Mouse (Mus musculus) Patski (cell line): ENCODE results near the gene Mpv17l2. TPM values are rescaled to one million over a fixed set of nuclear protein-coding genes. Genes with fewer than 3 reads are reported as not detected.

Experiments used
- ATAC-seq: fragments of 100-300 bp; one replicate; pipeline ENCODE4 v1.8.0; 2021
- CTCF ChIA-PET: fragments of 350-600 bp; sonication (Branson Sonifier 250); formaldehyde crosslinking; loops from one replicate; lab custom pipeline; 2022; ENCODE audit warnings: inconsistent platforms; lab: Charles Lee
- POLR2A ChIA-PET: fragments of 350-600 bp; sonication (Branson Sonifier 250); formaldehyde crosslinking; loops from one replicate; lab custom pipeline; 2022; ENCODE audit warnings: antibody characterized with exemption, inconsistent platforms; lab: Charles Lee
- DNase-seq: peaks from one replicate; pipeline ENCODE4 v3.0.0-alpha.2; 2011; ENCODE audit warnings: low read depth, low spot score
- H3K27me3 ChIP-seq: fragments of 371-371 bp; one replicate; pipeline ENCODE4 v1.5.1; 2021
- CTCF ChIP-seq: fragments of 100-300 bp; IDR thresholded peaks from one replicate; pipeline ENCODE4 v1.5.1; 2021
- in situ Hi-C: fragments of 300-500 bp; cut with MboI; formaldehyde crosslinking; loops from 3 replicates; pipeline ENCODE4 v1.11.1; 2018; ENCODE audit warnings: low pct_unique_long_range_greater_than_20kb, mixed read lengths
- polyA plus RNA-seq: library from polyadenylated mRNA; unstranded; gene quantifications from one replicate; pipeline ENCODE4 v1.2.3, GENCODE M21; 2021

Mpv17l2 gene
- polyA plus RNA-seq, 1 experiment from 2014 or later, result 85.2 TPM

GRCm38 (mm10) chr8:70715086-70715485 lies 45.7 kb downstream of the Mpv17l2 start:
- POLR2A ChIA-PET, result interaction anchor here (1.4 kb wide), 1 partner anchor 124 kb away, joined by 3 read pairs; no protein-coding TSS in a partner anchor
- DNase-seq, result no peak
- TF ChIP-seq CTCF, result no peak

GRCm38 (mm10) chr8:70713991-70714390 lies 46.8 kb downstream of the Mpv17l2 start:
- DNase-seq (no peak), ATAC-seq (no peak)
- in situ Hi-C loops, result loop anchor here (5.0 kb wide), 1 partner anchor 42 kb away; the partner anchor contains the start of gene Lsm4
- no peaks in the 10 kb centered on the region for H3K27me3 ChIP-seq
- ChIA-PET CTCF (no interaction called here), POLR2A (interaction anchor here (1.1 kb wide), 1 partner anchor 10 kb away, joined by 3 read pairs; the partner anchor contains the start of gene Pde4c)
- no peak for TF ChIP-seq CTCF

More at GRCm38 (mm10) chr8:70715086-70715485, 45.7 kb downstream of the Mpv17l2 start:
- no peak for ATAC-seq
- in situ Hi-C loops, result loop anchor here (5.0 kb wide), 1 partner anchor 37 kb away; the partner anchor contains the start of gene Rab3a
- CTCF ChIA-PET, result interaction anchor here (1.2 to 1.5 kb wide), 2 partner anchors 37 to 49 kb away, joined by 3 read pairs; no protein-coding TSS in a partner anchor
- H3K27me3 ChIP-seq, result no peaks in the 10 kb centered on the region

- CTCF ChIA-PET, result interaction anchor here (1.2 kb wide), 1 partner anchor 52 kb away, joined by 6 read pairs; no protein-coding TSS in a partner anchor
- no peak for TF ChIP-seq CTCF
- no peak for DNase-seq
- no peaks in the 10 kb centered on the region for H3K27me3 ChIP-seq
- in situ Hi-C loops, result loop anchor here (5.0 kb wide), 1 partner anchor 39 kb away; the partner anchor contains the start of gene Lsm4
- no peak for ATAC-seq
- POLR2A ChIA-PET, result interaction anchor here (0.8 kb wide), 1 partner anchor 9 kb away, joined by 6 read pairs; no protein-coding TSS in a partner anchor
Observed at GRCm38 (mm10) chr8:70711041-70711440, 49.7 kb downstream of the Mpv17l2 start.

DNA sequence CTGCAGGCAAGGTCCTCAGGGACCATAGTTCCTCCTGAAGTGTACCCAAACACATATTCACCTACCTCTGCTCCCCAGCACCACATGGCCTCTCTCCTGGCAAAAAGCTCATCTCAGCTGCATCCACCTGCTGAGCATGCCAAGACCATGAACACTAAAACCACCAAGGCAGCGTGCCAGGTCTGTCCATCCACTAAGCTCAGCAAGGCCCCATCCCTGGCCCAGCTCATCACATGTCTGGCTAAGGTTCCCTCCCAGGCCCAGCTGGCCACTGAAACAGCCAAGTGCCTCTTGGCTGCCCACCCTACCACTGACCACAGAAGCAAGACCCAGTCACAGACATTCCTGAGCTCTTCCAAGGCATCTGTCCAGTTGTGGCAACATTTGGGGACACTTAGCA lies 50.5 kb downstream of the Mpv17l2 start:
- peak; percentile 91 for DNase-seq
- ATAC-seq, result peak; percentile 22
- ChIA-PET POLR2A (interaction anchor here (0.8 to 1.2 kb wide), 2 partner anchors 8 to 11 kb away, joined by 4 to 6 read pairs; no protein-coding TSS in a partner anchor), CTCF (interaction anchor here (1.0 to 2.1 kb wide), 5 partner anchors 8 to 85 kb away, joined by 3 to 7 read pairs (median 3); partner anchors contain the start of gene Gm3336)
- TF ChIP-seq CTCF, result no peak
- no peaks in the 10 kb centered on the region for H3K27me3 ChIP-seq
- in situ Hi-C loops, result loop anchor here (5.0 kb wide), 1 partner anchor 38 kb away; the partner anchor contains the start of gene Lsm4

- H3K27me3 ChIP-seq, result no peaks in the 10 kb centered on the region
- DNase-seq (no peak), ATAC-seq (no peak)
- no peak for TF ChIP-seq CTCF
- POLR2A ChIA-PET, result interaction anchor here (1.2 kb wide), 1 partner anchor 10 kb away, joined by 4 read pairs; no protein-coding TSS in a partner anchor
- in situ Hi-C loops, result loop anchor here (5.0 kb wide), 1 partner anchor 37 kb away; the partner anchor contains the start of gene Lsm4
- CTCF ChIA-PET, result interaction anchor here (1.0 to 2.1 kb wide), 5 partner anchors 9 to 86 kb away, joined by 3 to 7 read pairs (median 3); partner anchors contain the start of gene Gm3336
Observed at GRCm38 (mm10) chr8:70709794-70710193, 51.0 kb downstream of the Mpv17l2 start.

Other genes starting within 250 kb of the Mpv17l2 start
- 278 TPM for gene Fkbp8, start 233.2 kb downstream of the Mpv17l2 start, polyA plus RNA-seq
- gene Kxd1, start 233.0 kb downstream of the Mpv17l2 start, polyA plus RNA-seq, result 81.4 TPM
- 26.1 TPM for gene Ell, start 221.5 kb downstream of the Mpv17l2 start, polyA plus RNA-seq
- 6.4 TPM for gene Isyna1, start 166.6 kb downstream of the Mpv17l2 start, polyA plus RNA-seq
- gene Ssbp4, start 152.1 kb downstream of the Mpv17l2 start, polyA plus RNA-seq, result 253 TPM
- 0.04 TPM for gene Lrrc25, start 144.8 kb downstream of the Mpv17l2 start, polyA plus RNA-seq
- 354 TPM for gene Gdf15, start 128.5 kb downstream of the Mpv17l2 start, polyA plus RNA-seq
- 116 TPM for gene Pgpep1, start 100.6 kb downstream of the Mpv17l2 start, polyA plus RNA-seq
- 189 TPM for gene Lsm4, start 87.7 kb downstream of the Mpv17l2 start, polyA plus RNA-seq
- 376 TPM for gene Jund, start 62.0 kb downstream of the Mpv17l2 start, polyA plus RNA-seq
- gene Iqcn, start 57.5 kb downstream of the Mpv17l2 start, polyA plus RNA-seq, result 0.06 TPM
- gene Gm3336, start 42.4 kb downstream of the Mpv17l2 start, polyA plus RNA-seq, result 1.1 TPM
- gene Pde4c, start 37.2 kb downstream of the Mpv17l2 start, polyA plus RNA-seq, result 15.0 TPM
- gene Rab3a, start 6.3 kb downstream of the Mpv17l2 start, polyA plus RNA-seq, result 35.0 TPM
- gene Pik3r2, start 15.8 kb upstream of the Mpv17l2 start, polyA plus RNA-seq, result 110 TPM
- gene Mast3, start 44.1 kb upstream of the Mpv17l2 start, polyA plus RNA-seq, result 30.4 TPM
- gene Il12rb1, start 47.5 kb upstream of the Mpv17l2 start, polyA plus RNA-seq, result 0.80 TPM
- 6.8 TPM for gene Arrdc2, start 78.8 kb upstream of the Mpv17l2 start, polyA plus RNA-seq
- 8.0 TPM for gene Kcnn1, start 102.3 kb upstream of the Mpv17l2 start, polyA plus RNA-seq
- gene Ccdc124, start 113.0 kb upstream of the Mpv17l2 start, polyA plus RNA-seq, result 67.5 TPM
- 0.08 TPM for gene Slc5a5, start 131.8 kb upstream of the Mpv17l2 start, polyA plus RNA-seq
- gene Rpl18a, start 136.5 kb upstream of the Mpv17l2 start, polyA plus RNA-seq, result 1,930 TPM
- gene Map1s, start 145.0 kb upstream of the Mpv17l2 start, polyA plus RNA-seq, result 50.9 TPM